Mouse (Mus musculus) liver, adult 2 months (tissue): ENCODE measurements around the gene Gprc5c. TPM values are rescaled to one million over a fixed set of nuclear protein-coding genes. Genes with fewer than 3 reads are reported as not detected.
A peak's percentile ranks its signal among the peaks of the same experiment; 100 is the strongest.

Source experiments
- DNase-seq: peaks from one replicate; pipeline ENCODE4 v3.0.0-alpha.2; 2011; ENCODE audit warnings: low read depth, low spot score; ENCODE audit errors: extremely low read depth
- H3K27ac ChIP-seq: fragments of 200-500 bp; replicated peaks from 2 replicates; pipeline ENCODE4 v1.5.1; 2012; ENCODE audit warnings: low read depth, mild to moderate bottlenecking, control low read depth, inconsistent platforms, low read length; ENCODE audit not compliant: insufficient read depth
- H3K27me3 ChIP-seq: fragments of 200-500 bp; 2 replicates; pipeline ENCODE4 v1.6.1; 2012; ENCODE audit warnings: mild to moderate bottlenecking, moderate library complexity, low read length, inconsistent platforms; ENCODE audit not compliant: control insufficient read depth, insufficient read depth
- H3K36me3 ChIP-seq: fragments of 200-500 bp; 2 replicates; pipeline ENCODE4 v1.6.1; 2012; ENCODE audit warnings: low read length, inconsistent platforms; ENCODE audit not compliant: control insufficient read depth, insufficient read depth
- H3K4me1 ChIP-seq: fragments of 200-500 bp; 2 replicates; pipeline ENCODE4 v1.6.1; 2011; ENCODE audit warnings: low read length; ENCODE audit not compliant: control insufficient read depth, insufficient read depth
- H3K4me3 ChIP-seq: fragments of 200-500 bp; 2 replicates; pipeline ENCODE4 v1.5.1; 2011; ENCODE audit warnings: low read depth, mild to moderate bottlenecking, control low read depth, low read length, moderate library complexity; ENCODE audit not compliant: insufficient read depth
- H3K79me2 ChIP-seq: fragments of 200-500 bp; 2 replicates; pipeline ENCODE4 v1.6.1; 2012; ENCODE audit warnings: inconsistent platforms, mild to moderate bottlenecking, low read length, moderate library complexity; ENCODE audit not compliant: control insufficient read depth, insufficient read depth
- H3K9ac ChIP-seq: fragments of 200-500 bp; 2 replicates; pipeline ENCODE4 v1.6.1; 2012; ENCODE audit warnings: low read depth, mild to moderate bottlenecking, control low read depth, inconsistent platforms, low read length
- CTCF ChIP-seq: fragments of 200-500 bp; IDR thresholded peaks from 2 replicates; pipeline ENCODE4 v1.5.1; 2011; ENCODE audit warnings: low read depth, low read length, control low read depth
- POLR2A ChIP-seq: fragments of 200-500 bp; IDR thresholded peaks from 2 replicates; pipeline ENCODE4 v1.6.1; 2011; ENCODE audit warnings: low read length, control low read depth; ENCODE audit not compliant: insufficient read depth; ENCODE audit errors: extremely low read depth
- WGBS: fragments of 180-500 bp; shearing (Covaris S2); methylation state at CpG from one replicate; pipeline ENCODE4 v1.1.7; 2018; 5-methylcytosine and 5-hydroxymethylcytosine counted together
- polyA plus RNA-seq: library from polyadenylated mRNA; depleted of rRNA; stranded (reverse); fragments of >200 nt; gene quantifications from 2 replicates; pipeline ENCODE4 v1.2.3, GENCODE M21; 2012; rRNA removed
- total RNA-seq: library from RNA; depleted of rRNA; stranded (reverse); fragments of >200 nt; gene quantifications from 2 replicates; pipeline ENCODE4 v1.2.3, GENCODE M21; 2014; rRNA removed

The Gprc5c gene
- 51.4 and 66.2 TPM in 2 replicates for total RNA-seq
- polyA plus RNA-seq: 87.6 and 93.9 TPM in 2 replicates

DNA sequence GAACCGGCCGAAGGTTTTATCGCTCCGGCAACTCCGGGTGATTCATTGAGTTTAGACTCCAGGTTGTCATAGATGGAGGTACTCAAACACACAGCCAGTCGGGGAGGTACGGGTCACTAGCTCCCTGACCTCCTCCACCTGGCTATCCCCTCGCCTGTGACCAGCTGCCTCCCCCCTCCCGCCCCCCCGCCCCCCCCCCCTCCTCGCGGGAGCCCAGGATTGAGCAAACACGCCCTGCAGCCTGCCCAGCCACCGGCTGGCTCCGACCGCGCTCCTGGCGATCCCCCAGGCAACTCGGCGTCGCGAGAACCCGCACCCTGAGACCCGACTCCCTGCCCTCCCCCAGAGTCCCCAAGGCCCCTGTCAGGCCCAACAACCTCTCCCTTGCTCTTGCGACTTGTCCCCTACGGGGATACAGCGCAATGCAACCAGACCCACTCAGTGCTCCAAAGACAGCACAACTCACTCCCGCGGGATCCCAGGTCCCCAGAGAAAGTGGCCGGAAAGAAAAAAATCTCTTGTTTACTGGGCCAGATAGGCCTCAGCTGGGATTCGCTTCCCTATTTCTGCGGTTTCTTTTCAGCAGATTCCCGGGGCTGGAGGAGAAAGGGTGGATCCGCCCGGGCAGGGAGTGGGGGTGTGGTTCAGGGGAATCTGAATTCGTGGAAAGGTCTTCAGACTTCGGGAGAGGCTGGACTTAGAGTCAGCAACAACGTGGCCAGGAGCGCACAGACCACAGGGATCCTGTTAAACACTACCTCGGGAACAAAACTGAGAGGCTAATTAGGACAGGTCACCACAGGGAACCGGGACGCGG is at the start of gene Gprc5c:
Gene Gprc5c, plus strand, starts transcription at position 701 of the 817 bp plus-strand sequence.
- no peaks in the 10 kb centered on the region for H3K27me3 ChIP-seq
- peaks cover 18% of the 10 kb centered on the region for H3K4me1 ChIP-seq
- peak within 1 kb of the TSS; percentile 85 for H3K9ac ChIP-seq
- H3K4me3 ChIP-seq: peak within 1 kb of the TSS; percentile 73
- peak; percentile 70 for DNase-seq
- H3K27ac ChIP-seq: peak within 1 kb of the TSS; percentile 92
- H3K79me2 ChIP-seq: peaks cover 17% of the 10 kb centered on the region
- H3K36me3 ChIP-seq: no peaks in the 10 kb centered on the region
- WGBS: 2% methylated on average over 39 of the region's 43 CpGs
- TF ChIP-seq POLR2A (0 out of 2 replicates have a peak, but pooled peaks have one; percentile 24), CTCF (no peak)

GRCm38 (mm10) chr11:114801906-114802305 is 49.0 kb upstream of the Gprc5c start:
- peaks cover 5% of the 10 kb centered on the region; the same call in 1 of the 2 replicates for H3K27me3 ChIP-seq
- DNase-seq: no peak
- no peak for TF ChIP-seq POLR2A
- no peak for TF ChIP-seq CTCF
- no peaks in the 10 kb centered on the region for H3K36me3 ChIP-seq
- H3K4me1 ChIP-seq: no peaks in the 10 kb centered on the region
- no peak overlapping the region for H3K4me3 ChIP-seq
- H3K79me2 ChIP-seq: no peaks in the 10 kb centered on the region
- H3K27ac ChIP-seq: no peak overlapping the region
- no peak overlapping the region for H3K9ac ChIP-seq
- 93% methylated on average over 1 of the region's 1 CpGs for WGBS

- H3K27me3 ChIP-seq: peaks cover 5% of the 10 kb centered on the region; the same call in 1 of the 2 replicates
- no peaks in the 10 kb centered on the region for H3K36me3 ChIP-seq
- WGBS: 72% methylated on average over 15 of the region's 15 CpGs
- H3K27ac ChIP-seq: no peak overlapping the region
- H3K4me1 ChIP-seq: no peaks in the 10 kb centered on the region
- no peak for DNase-seq
- no peaks in the 10 kb centered on the region for H3K79me2 ChIP-seq
- TF ChIP-seq CTCF: no peak
- TF ChIP-seq POLR2A: no peak
- no peak overlapping the region for H3K9ac ChIP-seq
- no peak overlapping the region for H3K4me3 ChIP-seq
These were observed 48.2 kb upstream of the Gprc5c start for GRCm38 (mm10) chr11:114802540-114803267.

DNA sequence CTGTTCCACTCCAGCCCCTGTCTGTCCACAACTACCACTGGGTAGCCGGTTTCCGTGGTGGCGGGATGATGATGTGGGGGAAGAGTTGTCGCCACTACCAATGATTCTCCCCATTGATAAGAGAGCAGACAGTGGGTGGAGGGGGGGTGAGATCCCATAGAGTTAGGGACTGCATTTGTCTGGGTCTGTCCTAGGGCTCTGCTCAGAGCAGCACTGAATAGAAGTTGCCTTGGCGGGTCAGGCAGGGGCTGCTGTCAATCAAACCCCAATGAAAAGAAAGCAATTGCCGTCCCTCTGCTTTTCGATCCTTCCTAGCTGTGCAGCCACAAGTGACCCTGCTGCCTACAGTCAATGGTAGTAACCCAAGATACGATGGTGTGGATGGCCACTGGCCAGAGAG is 47.0 kb upstream of the Gprc5c start:
- Histone ChIP-seq H3K9ac (no peak overlapping the region), H3K79me2 (no peaks in the 10 kb centered on the region), H3K4me3 (no peak overlapping the region), H3K27me3 (peaks cover 5% of the 10 kb centered on the region; the same call in 1 of the 2 replicates), H3K36me3 (no peaks in the 10 kb centered on the region), H3K27ac (no peak overlapping the region), H3K4me1 (no peaks in the 10 kb centered on the region)
- TF ChIP-seq CTCF: no peak
- TF ChIP-seq POLR2A: no peak
- WGBS: 68% methylated on average over 8 of the region's 8 CpGs
- DNase-seq: no peak

DNA sequence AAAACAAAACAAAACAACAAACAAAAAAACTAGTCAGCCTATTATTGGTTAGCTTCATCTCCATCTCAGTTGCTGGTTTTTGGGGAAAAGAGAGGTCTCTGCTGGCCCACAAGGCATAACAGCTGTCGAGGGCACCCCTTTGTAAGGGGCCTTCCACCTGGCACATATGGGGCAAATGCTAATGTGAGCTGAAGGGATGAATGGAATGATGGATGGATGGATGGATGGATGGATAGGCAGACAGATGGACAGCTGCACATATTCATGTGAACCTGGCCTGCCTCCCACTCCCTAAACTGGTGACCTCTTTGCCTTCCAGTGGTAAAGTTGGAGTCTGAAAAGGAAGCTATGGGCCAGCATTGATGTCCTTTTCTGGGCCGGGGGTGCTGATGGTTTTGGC is 43.9 kb upstream of the Gprc5c start:
- no peak for DNase-seq
- Histone ChIP-seq H3K4me3 (no peak overlapping the region), H3K79me2 (no peaks in the 10 kb centered on the region), H3K27ac (no peak overlapping the region), H3K27me3 (peaks cover 1% of the 10 kb centered on the region; the same call in 1 of the 2 replicates), H3K9ac (no peak overlapping the region), H3K36me3 (no peaks in the 10 kb centered on the region), H3K4me1 (no peaks in the 10 kb centered on the region)
- TF ChIP-seq CTCF (no peak), POLR2A (no peak)
- WGBS: 77% methylated on average over 2 of the region's 2 CpGs
